Mouse (Mus musculus): ENCODE measurements around the gene Pacrg.

DNA sequence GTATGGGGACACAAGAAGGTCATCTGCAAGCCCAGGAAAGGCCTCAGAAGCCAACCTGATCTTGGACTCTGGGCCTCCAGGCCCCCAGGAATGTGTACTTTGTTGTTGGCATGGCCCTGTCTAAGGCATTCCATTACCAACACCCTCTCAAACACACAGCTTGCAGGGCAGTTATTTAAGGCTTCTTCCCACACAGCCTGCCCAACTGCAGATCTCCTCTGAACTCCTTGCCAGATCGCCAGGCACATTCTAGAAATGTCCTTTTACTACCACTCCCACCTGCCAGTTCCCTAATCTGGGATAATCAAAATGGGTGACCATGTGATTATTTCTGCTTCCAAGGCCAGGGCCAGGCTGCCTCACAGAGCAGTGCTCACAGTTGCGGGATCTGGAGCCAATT, 338.7 kb downstream of the Pacrg start:
- TF ChIP-seq CTCF (IDR thresholded peaks at IDR 0.05; ENCODE audit: low read depth, low read length) = no peak
- no peak for TF ChIP-seq GATA2 (IDR thresholded peaks at IDR 0.05; ENCODE audit: borderline replicate concordance, low read depth, low read length)

Measured in G1E (cell line).